Mouse (Mus musculus) lung, postnatal 4 days (tissue): ENCODE data around the gene Gpr135.
A peak's percentile ranks its signal among the peaks of the same experiment; 100 is the strongest.
"Not testable (repeated sequence)": the region's sequence is repeated elsewhere in the genome, so short reads cannot be mapped to it uniquely, and the experiment has no call there.

Source experiments
- DNase-seq, 2 experiments: peaks; one replicate each; pipeline ENCODE4 v3.0.0; 2021

The Gpr135 gene

DNA sequence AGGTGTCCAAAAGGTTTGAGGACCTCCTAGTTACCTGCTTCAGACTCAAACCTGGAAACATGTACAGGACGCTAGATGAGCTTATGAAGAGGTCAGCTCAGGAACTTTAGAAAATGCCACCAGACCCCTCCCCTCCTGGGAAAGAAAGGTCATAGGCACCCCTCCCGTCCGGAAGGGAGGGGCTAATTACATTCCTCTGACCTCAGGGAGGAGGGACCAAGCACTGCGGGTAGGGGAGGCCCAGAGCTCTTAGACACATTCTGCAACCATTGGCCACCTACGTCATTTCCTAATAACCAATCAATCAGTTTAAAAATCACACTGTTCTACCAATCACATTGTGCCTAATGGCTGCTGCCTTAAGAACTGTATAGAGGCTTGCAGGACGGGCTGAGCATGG is 18.4 kb downstream of the Gpr135 start:
- no peak for DNase-seq

DNA sequence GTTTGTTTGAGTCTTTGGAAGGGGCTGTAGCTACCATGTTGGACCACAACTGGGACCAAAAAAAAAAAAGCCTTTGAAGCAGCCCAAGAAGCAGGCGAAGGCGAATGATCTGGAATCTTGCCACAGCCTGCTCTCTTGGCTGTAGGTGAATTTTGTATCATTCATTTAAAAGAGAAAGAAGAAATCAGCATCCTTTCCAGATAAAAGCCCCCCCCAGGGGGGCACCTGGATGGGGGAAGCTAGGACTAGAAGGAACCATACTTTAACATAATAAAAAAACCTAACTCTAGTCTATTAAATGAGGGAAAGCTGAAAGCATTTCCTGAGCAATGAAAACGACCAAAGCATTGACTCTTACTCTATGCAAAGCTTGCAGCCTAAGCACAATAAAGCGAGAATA is 20.1 kb downstream of the Gpr135 start:
- DNase-seq: no peak

DNA sequence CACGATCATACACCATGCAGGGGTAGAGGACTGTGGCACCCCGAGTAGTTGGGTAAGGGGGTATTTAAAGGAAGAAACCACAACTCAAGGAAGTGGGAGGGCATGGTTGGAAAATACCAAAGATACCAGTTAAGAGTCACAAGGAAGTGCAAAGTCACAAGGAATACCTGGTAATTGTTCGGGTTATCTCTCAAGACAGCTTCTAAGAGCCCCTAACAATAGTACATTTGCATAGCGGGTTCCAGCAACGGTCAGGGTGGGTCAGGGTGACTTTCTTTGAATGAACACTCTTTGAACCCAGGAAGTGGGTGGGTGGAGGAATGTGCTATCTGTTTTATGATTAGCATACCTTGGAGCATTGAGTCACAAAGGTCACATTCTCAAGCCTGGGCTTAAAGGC is 20.8 kb downstream of the Gpr135 start:
- not testable (repeated sequence) for DNase-seq

DNA sequence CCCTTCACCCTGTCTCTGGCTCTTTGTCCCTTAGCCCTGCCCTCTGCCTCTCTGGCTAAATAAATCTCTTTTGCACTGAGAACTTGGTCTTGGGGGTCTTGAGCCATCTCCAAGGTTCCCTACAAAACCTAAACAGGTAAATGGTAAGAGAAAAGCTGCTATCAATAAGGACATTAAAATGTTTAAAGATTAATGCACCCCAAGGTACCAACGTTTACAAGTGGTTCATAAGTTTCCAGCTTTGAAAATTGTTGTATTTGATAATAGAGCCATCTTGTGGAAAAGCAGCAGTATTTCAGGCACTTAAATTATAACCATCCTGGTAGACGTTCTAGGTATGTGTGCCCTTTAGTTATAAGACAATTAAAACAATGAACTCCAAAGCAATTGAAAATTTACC is 23.4 kb downstream of the Gpr135 start:
- DNase-seq: no peak

DNA sequence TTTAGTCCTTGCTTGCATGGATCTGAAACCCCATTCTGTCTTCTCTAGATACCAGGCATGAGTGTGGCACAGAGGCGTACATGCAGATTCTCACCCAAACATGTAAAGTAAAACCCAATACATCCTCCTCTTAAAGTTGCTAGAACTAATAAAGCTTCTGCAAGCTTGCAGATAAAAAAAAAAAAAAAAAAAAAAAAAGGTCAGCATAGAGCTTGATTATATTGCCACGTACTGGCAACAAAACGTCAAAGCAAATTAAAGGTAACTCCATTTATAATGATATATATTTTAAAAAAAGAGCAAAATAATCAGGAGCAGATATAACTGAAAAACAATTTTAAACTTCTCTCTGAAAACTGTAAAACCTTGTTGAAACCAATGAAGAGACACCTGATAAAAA is 29.7 kb downstream of the Gpr135 start:
- DNase-seq: no peak

DNA sequence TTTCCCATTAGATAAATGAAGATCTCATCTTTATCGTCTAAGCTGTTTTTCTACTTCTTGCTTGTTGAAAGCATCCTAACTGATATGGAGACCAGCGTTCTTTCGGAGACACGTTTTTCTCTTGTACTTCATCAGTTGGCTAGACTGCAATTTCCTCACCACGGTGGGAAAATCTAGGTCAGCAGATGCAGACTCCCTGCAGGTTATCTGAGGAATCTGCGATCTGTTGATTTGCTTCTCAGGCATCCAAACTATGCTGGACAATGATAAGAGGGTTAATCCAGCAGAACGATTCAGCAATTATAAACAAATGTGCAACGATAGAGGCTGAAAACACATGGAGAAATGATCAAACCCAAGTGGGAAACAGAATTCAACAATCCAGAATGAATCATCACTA is 31.4 kb downstream of the Gpr135 start:
- DNase-seq: no peak

DNA sequence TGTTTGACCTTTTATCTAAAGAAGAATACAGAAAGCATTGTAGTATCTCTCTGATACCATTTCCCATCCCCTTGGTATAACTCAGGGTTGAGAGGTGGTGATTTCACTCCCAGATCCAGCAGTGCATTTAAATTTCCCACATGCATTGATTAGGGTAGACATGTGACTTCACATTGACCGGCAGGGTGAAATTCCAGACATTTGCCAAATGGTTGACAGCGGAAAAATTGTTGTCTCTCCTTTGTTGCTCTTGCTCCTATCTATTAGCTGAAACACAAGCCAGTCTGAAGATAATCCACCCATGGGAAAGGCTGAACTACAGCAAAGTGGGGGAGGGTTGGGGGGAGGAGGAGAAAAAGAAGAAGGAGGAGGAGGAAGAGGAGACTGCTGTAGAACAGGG is 32.1 kb downstream of the Gpr135 start:
- DNase-seq: no peak

DNA sequence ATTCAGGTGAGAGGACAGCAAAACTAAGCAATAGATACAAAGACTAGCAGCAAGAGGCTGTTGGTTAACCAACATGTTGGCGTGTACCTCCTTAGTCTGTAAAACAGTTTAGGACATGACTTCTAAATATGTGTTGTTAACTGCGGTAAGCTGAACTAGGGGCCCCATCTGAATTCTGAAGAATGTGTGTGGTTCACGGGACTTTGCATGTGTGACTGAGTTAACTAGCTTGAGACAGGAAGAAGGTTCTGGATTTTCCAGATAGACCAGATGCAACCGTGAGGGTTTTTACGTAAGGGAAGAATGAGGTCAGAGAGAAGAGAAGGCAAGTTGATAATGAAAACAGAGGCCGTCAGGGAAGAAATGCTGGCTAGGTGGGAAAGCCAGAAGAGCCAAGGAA is 33.9 kb downstream of the Gpr135 start:
- DNase-seq: no peak

DNA sequence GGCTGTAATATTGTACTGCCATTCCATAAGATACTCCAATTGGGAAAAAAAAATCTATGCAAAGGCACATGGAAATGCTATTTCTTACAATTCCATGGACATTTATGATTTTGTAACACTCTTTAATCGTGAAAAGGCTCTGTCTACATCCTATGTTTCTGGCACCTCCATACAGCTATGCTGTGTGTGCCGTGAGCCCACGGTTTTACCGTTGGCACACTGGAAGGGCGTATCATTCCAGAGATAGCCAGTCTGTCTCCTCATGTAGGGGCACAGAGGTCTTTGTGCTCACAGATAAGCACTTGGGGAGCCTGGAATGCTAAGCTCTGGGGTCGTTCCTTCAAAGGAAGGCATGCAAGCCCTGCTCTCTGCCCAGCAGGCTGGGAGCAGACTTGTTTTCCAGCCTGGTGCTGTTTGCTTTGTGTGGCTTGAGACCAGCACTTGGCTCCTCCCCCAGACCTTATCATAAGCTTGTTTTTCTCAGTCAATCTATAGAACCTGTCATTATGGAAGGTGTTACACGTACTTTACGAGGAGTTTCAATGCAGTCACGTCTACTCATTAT is 34.7 kb downstream of the Gpr135 start:
- DNase-seq: no peak

DNA sequence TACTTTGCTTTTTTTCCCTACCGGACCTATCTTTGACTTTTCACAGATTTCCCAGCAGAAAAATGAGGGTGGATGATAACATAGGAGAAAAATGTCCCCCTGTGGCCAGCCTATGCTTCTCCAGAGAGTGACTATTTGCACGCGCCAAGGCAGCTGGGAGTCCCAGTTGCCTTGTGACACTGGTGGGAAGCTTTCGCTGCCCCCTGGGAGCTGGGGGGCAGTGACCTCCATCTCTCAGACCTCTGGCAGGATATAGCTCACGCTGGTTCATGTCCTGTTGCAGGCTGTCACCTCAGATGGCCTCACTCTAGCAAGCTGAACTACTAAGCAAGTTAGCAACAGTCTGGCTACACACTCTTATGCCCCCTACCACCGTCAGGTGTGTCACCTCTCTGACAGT is 39.1 kb downstream of the Gpr135 start:
- DNase-seq: peak in 1 of 2 experiments; percentile 59

DNA sequence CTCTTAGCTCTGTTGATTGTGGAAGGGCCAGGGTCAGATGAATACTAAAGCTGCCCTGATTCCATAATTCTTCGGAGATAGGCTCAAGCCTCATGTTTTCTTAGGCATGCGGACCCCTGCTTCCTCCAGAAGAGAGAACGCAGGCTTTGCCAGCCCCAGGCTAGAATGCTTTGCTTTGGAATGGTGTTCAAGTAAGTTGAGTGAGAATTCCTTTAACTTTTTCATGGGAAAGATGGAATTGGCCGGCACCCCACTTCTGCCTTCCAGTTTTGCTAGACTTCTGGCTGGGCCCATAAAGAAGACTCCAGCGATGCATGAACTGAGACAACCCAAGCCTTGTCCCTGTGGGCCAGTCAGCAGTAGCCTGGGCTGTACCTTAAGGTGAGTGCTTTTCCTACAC is 39.8 kb downstream of the Gpr135 start:
- no peak for DNase-seq

DNA sequence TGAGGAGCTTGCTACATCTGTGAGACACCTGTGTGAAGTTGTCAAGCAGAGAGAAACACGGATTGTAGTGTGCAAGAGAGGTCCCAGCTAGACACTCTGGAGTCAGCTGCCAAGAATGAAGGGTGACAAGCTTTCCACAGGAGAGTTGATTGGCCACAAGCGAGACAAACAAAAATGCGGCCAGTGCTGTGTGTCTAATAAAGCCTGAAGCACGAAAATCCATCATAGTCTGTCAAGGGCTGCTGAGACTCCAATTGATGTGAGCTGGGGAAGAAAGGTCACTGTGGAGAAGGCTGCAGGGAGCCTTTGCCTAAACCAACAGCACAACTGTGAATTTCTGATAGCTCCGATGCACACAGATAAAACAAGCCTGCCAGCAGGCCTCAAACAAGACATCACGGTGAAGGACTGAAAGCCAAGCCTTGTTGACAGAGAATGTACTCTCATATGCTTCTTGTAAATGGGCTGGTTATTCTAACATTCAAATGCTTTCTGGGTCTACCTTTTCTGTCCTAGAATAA is 45.6 kb downstream of the Gpr135 start:
- no peak for DNase-seq

DNA sequence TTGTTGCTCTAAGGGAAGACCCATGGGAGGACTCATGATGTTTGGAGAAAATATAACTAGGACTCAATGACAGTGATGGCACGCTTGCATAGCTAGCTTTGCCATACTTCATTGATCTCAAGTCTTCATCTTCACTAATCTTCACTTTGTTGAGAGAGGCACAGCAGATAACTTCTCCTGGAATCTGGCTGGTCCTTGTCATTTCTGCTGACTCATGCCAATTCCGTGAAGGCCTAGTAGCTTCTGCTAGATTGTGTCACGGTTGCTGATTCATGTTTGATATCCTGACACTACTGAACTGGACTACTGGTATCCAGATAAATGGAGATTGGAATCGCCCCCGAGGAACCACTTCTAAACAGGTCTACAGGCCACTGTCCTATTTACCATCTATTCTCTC is 47.4 kb downstream of the Gpr135 start:
- no peak for DNase-seq

DNA sequence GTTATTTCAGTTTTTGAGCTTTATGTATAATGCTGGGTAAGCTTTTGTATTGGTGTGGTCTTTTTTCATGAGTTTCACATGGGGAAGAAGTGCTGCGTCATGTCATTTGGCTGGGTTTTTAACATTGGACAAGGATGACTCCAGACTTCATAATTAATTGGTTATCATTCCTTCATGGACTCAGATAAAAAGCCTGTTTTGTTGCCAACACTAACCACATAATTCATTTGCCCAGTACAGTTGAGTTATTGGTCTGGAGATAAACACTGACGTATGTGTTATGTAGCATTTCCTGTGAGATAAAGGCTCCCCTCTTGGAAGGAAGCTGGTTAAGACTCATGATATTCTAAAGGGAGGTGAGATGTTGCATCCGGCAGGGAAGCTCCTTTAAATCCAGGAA is 48.1 kb downstream of the Gpr135 start:
- no peak for DNase-seq

DNA sequence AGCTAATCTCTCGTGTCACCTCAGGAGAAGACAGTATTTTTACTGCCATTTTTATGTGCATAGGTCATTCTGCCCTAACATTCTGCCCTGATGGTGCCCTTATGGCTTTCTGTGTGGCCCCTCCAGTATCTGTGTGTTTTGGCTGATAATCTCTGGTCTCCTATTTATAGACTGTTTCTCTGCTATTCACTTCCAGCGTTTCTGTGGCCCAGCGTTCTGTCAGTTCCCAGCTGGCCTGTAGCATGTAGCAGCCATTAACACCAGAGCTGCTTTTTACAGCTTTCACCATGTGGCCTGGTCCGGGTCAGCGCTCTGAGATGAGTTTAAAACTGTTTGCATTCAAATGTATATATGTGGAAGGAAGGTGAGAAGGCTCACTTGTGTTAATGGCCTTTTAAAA is 49.4 kb downstream of the Gpr135 start:
- DNase-seq: peak in 1 of 2 experiments; percentile 54

DNA sequence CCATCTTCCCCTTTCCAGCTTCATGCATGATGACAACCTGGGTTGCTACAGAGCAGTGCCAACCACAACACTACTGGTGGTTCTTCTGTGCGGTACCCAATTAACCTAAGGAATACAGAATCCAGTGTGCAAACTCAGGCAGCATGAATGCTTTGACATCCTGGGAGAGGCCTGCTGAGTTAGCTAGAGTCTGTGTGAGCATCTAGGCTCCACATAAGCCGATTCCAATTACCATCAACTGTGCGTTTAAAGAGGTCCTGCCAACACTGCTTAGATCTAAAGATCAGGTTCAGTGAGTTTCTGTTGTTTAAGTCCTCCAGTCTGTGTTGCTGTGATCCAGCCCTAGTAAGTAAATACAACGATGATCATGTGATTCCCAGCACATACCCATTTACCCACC is 50.6 kb downstream of the Gpr135 start:
- DNase-seq: no peak
